In the genomic region with DNA sequence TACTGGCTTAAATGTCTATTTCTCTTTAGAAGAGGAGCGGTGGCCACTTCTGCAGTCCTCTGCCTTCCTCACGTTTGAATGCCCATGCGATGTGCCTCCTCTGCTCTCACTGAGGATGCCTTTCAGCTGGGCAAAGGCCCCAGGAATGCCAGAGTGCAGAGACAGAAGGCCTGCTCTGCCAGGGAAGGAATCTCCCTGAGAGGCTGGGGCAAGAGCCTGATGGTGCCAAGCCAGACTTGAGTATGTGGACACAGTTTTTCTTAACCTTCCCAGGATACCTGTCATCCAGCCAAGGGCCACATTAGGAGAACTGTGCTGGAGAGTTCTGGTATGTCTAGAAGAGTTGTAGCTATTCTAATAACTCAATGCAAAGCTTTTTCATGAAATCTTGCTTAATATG, we compare ENCODE assay signal across 13 mouse cellular contexts.
DNase-seq lines count a peak whose midpoint lies in the region; ATAC-seq and TF ChIP-seq lines count a peak whose summit lies in the region.
"Had no signal": no experiment of that assay in that cellular context is flagged by ENCODE, and none has a peak within 500 bp of the region (broad histone marks: within the 10 kb centered on the region; RNA-seq: fewer than 3 reads in every experiment).

No protein-coding gene starts in this region.

- 0 out of 2 replicates have a peak, but pooled peaks cover 10% of the 10 kb centered on the region for H3K4me1 ChIP-seq in liver, postnatal 0 days (ENCODE audit: insufficient read depth)
- no peaks in the 10 kb centered on the region for H3K4me1 ChIP-seq in liver, embryonic 11.5 days (replicated peaks; ENCODE audit: control insufficient read depth, insufficient read depth, low read length)
- H3K4me1 ChIP-seq: hindbrain, embryonic 15.5 days had no signal

- TF ChIP-seq CTCF in liver, postnatal 0 days (IDR thresholded peaks at IDR 0.05; ENCODE audit: low read depth), result no peak

- no peak for TF ChIP-seq EP300 in liver, postnatal 0 days (IDR thresholded peaks at IDR 0.05; ENCODE audit: low read depth)

- peak; percentile 83 for ATAC-seq in cerebellum, adult (ENCODE audit: insufficient number of reproducible peaks, low FRiP score, low TSS enrichment)
- ATAC-seq in liver, postnatal 0 days, result no peak
- no peak for ATAC-seq in liver, embryonic 11.5 days (replicated peaks; ENCODE audit: low FRiP score)
- no peak for ATAC-seq in megakaryocyte, adult 5-6 weeks (ENCODE audit: poor library complexity, severe bottlenecking)

- no peaks in the 10 kb centered on the region for H3K27me3 ChIP-seq in liver, postnatal 0 days (ENCODE audit: insufficient read depth, low read length)
- no peaks in the 10 kb centered on the region for H3K27me3 ChIP-seq in liver, embryonic 11.5 days (replicated peaks; ENCODE audit: control insufficient read depth, insufficient read depth, low read length)
- H3K27me3 ChIP-seq: forebrain, embryonic 12.5 days; hindbrain, embryonic 15.5 days had no signal

- no peaks in the 10 kb centered on the region; the same call in none of the 2 replicates for H3K36me3 ChIP-seq in liver, postnatal 0 days (replicated peaks; ENCODE audit: insufficient read depth, low read length)
- H3K36me3 ChIP-seq in liver, embryonic 11.5 days (ENCODE audit: control insufficient read depth, insufficient read depth, low read length), result no peaks in the 10 kb centered on the region
- H3K36me3 ChIP-seq: forebrain, embryonic 12.5 days; hindbrain, embryonic 15.5 days had no signal

- H3K4me2 ChIP-seq in liver, postnatal 0 days (ENCODE audit: low read depth, low read length), result no peak overlapping the region
- no peak overlapping the region for H3K4me2 ChIP-seq in liver, embryonic 11.5 days
- H3K4me2 ChIP-seq: forebrain, embryonic 12.5 days; hindbrain, embryonic 15.5 days had no signal

- peak overlapping the region; percentile 44; the same call in 1 of the 2 replicates for H3K27ac ChIP-seq in liver, postnatal 0 days (ENCODE audit: low read depth)
- H3K27ac ChIP-seq in liver, embryonic 11.5 days (ENCODE audit: low read depth, low read length), result no peak overlapping the region
- H3K27ac ChIP-seq: forebrain, embryonic 12.5 days; hindbrain, embryonic 15.5 days; kidney, postnatal 0 days had no signal

- 88% methylated on average over 3 of the region's 3 CpGs for WGBS in liver, postnatal 0 days (ENCODE audit: insufficient replicate concordance)
- 82% methylated on average over 3 of the region's 3 CpGs for WGBS in liver, embryonic 11.5 days

- intact Hi-C loops in gastrocnemius, postnatal 14 days (cut with DNase I; ENCODE audit: low total_unique reads), result no loop called here

- H3K4me3 ChIP-seq in liver, postnatal 0 days (ENCODE audit: low read depth, low read length), result no peak overlapping the region
- H3K4me3 ChIP-seq in liver, embryonic 11.5 days (ENCODE audit: low read depth, low read length), result no peak overlapping the region
- H3K4me3 ChIP-seq: forebrain, embryonic 12.5 days; hindbrain, embryonic 15.5 days had no signal

- DNase-seq in cerebellum, postnatal 4 days (ENCODE audit: low spot score in 2 of 2), result no peak
- DNase-seq in liver, postnatal 0 days, result no peak
- DNase-seq in liver, embryonic 11.5 days (ENCODE audit: low spot score), result no peak
- DNase-seq in gastrocnemius, postnatal 14 days, result peak; percentile 31
- peak; percentile 18 for DNase-seq in skeletal muscle tissue, adult 2 months (ENCODE audit: low read depth, low spot score)
- DNase-seq in frontal cortex, postnatal 14 days (ENCODE audit: low spot score in 2 of 2), result no peak
- DNase-seq: liver; thymus, adult 18-20 months had no signal

- no peak overlapping the region for H3K9ac ChIP-seq in liver, postnatal 0 days (replicated peaks)
- H3K9ac ChIP-seq in liver, embryonic 11.5 days (ENCODE audit: low read depth, low read length), result no peak overlapping the region
- H3K9ac ChIP-seq: forebrain, embryonic 12.5 days; hindbrain, embryonic 15.5 days had no signal

- no peaks in the 10 kb centered on the region for H3K9me3 ChIP-seq in liver, postnatal 0 days (ENCODE audit: low read length)
- no peaks in the 10 kb centered on the region for H3K9me3 ChIP-seq in liver, embryonic 11.5 days (ENCODE audit: control insufficient read depth, low read length)
- H3K9me3 ChIP-seq: forebrain, embryonic 12.5 days; hindbrain, embryonic 15.5 days had no signal

Comparison
In these comparisons a context has a peak if more than half of its experiments do, and no peak if none do; other contexts are left out.
1. DNase-seq: peak in gastrocnemius, postnatal 14 days (single experiment) and skeletal muscle tissue, adult 2 months (single experiment); none in cerebellum, postnatal 4 days (0 of 2), liver, postnatal 0 days (single experiment), liver, embryonic 11.5 days (single experiment) and frontal cortex, postnatal 14 days (0 of 2).